Mouse (Mus musculus) heart, embryonic 12.5 days (tissue): Measurements from ENCODE around the gene Btbd9. TPM values are rescaled to one million over a fixed set of nuclear protein-coding genes. Genes with fewer than 3 reads are reported as not detected.

Experiments
- ATAC-seq: fragments of 200-750 bp; cut with Nextera tagmentation; 2 replicates; pipeline ENCODE4 v1.8.0; 2017; ENCODE audit warnings: moderate TSS enrichment, moderate library complexity; ENCODE audit not compliant: insufficient number of reproducible peaks, low FRiP score
- H3K27ac ChIP-seq: fragments of 300-500 bp; sonication (generic); 2 replicates; pipeline ENCODE4 v1.5.1; 2016; ENCODE audit warnings: mild to moderate bottlenecking, moderate library complexity; ENCODE audit not compliant: poor library complexity, severe bottlenecking
- H3K27me3 ChIP-seq: fragments of 300-500 bp; sonication (generic); replicated peaks from 2 replicates; pipeline ENCODE4 v1.6.1; 2016; ENCODE audit warnings: mild to moderate bottlenecking, moderate library complexity
- H3K36me3 ChIP-seq: fragments of 300-500 bp; sonication (generic); 2 replicates; pipeline ENCODE4 v1.6.1; 2016; ENCODE audit warnings: mild to moderate bottlenecking, moderate library complexity
- H3K4me1 ChIP-seq: fragments of 300-500 bp; sonication (generic); replicated peaks from 2 replicates; pipeline ENCODE4 v1.6.1; 2016; ENCODE audit warnings: mild to moderate bottlenecking
- H3K4me2 ChIP-seq: fragments of 300-500 bp; sonication (generic); 2 replicates; pipeline ENCODE4 v1.6.1; 2016; ENCODE audit warnings: mild to moderate bottlenecking, moderate library complexity
- H3K4me3 ChIP-seq: fragments of 300-500 bp; sonication (generic); 2 replicates; pipeline ENCODE4 v1.5.1; 2016; ENCODE audit warnings: mild to moderate bottlenecking
- H3K9ac ChIP-seq: fragments of 300-500 bp; sonication (generic); 2 replicates; pipeline ENCODE4 v1.6.1; 2016; ENCODE audit warnings: mild to moderate bottlenecking, moderate library complexity
- H3K9me3 ChIP-seq: fragments of 300-500 bp; sonication (generic); replicated peaks from 2 replicates; pipeline ENCODE4 v1.6.1; 2016; ENCODE audit warnings: mild to moderate bottlenecking, moderate library complexity
- WGBS: fragments of 180-500 bp; shearing (Covaris S2); methylation state at CpG from one replicate; pipeline ENCODE4 v1.1.7; 2016; 5-methylcytosine and 5-hydroxymethylcytosine counted together
- polyA plus RNA-seq: library from polyadenylated mRNA; unstranded; fragments of >200 nt; fragmentation: Nextera tagmentation; extraction: Ambion mirVana; gene quantifications from 2 replicates; pipeline ENCODE4 v1.2.1, GENCODE M21; 2016

The Btbd9 gene
- polyA plus RNA-seq, 1 experiment from 2014 or later, result 42.0 TPM

DNA sequence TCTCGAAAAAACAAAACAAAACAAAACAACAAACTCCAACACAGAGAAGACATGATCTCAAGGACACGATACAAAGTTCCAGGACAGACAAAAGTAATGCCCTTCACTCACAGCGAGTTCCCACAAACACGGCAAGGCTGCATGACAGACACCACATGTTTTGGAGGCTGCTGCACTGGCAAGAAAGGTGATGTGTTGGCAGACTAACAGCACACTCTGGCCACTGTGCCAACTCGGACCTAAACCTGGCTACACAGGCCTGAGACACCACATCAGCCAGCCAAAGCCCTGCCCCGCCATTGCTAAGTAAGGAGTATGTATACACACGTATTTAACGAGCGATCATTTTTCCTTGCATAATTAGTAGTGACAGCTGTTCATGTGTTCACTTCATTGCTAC, 123.9 kb downstream of the Btbd9 start:
- no peak overlapping the region for H3K4me2 ChIP-seq
- H3K36me3 ChIP-seq, result no peaks in the 10 kb centered on the region
- H3K27ac ChIP-seq, result no peak overlapping the region
- peaks cover 13% of the 10 kb centered on the region for H3K4me1 ChIP-seq
- no peaks in the 10 kb centered on the region for H3K9me3 ChIP-seq
- H3K4me3 ChIP-seq, result no peak overlapping the region
- whole genome bisulfite sequencing, result 92% methylated on average over 9 of the region's 9 CpGs
- H3K27me3 ChIP-seq, result no peaks in the 10 kb centered on the region
- ATAC-seq, result no peak
- H3K9ac ChIP-seq, result no peak overlapping the region

GRCm38 (mm10) chr17:30448562-30448961, 127.7 kb downstream of the Btbd9 start:
- Histone ChIP-seq H3K27me3 (no peaks in the 10 kb centered on the region), H3K4me3 (no peak overlapping the region), H3K9me3 (peaks cover 6% of the 10 kb centered on the region), H3K36me3 (peaks cover 10% of the 10 kb centered on the region), H3K4me2 (no peak overlapping the region), H3K4me1 (peaks cover 13% of the 10 kb centered on the region), H3K27ac (no peak overlapping the region), H3K9ac (no peak overlapping the region)
- 83% methylated on average over 5 of the region's 5 CpGs for WGBS
- no peak for ATAC-seq

- WGBS, result 51% methylated on average over 3 of the region's 3 CpGs
- no peak overlapping the region for H3K4me3 ChIP-seq
- H3K9me3 ChIP-seq, result peaks cover 6% of the 10 kb centered on the region
- no peak overlapping the region for H3K4me2 ChIP-seq
- H3K27me3 ChIP-seq, result no peaks in the 10 kb centered on the region
- H3K4me1 ChIP-seq, result peaks cover 25% of the 10 kb centered on the region
- peaks cover 10% of the 10 kb centered on the region for H3K36me3 ChIP-seq
- no peak overlapping the region for H3K27ac ChIP-seq
- ATAC-seq, result no peak
- H3K9ac ChIP-seq, result no peak overlapping the region
Observed at GRCm38 (mm10) chr17:30445805-30446441, 130.4 kb downstream of the Btbd9 start.

DNA sequence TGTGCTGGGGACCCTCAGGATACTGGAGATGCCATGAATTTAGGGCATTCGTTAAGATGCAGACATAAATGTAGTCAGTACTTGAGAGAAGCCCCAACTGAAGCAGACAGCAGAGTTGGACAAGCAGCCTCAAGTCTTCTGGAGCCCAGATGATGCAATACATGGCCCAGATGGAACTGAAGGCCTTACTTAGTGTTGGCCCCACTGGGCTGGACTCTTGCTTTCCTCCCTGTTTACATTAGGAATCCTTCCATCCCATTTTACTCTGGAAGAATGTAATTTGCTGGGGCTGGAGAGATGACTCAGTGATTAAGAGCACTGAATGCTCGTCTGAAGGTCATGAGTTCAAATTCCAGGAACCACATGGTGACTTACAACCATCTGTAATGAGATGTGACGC, 136.6 kb downstream of the Btbd9 start:
- Histone ChIP-seq H3K9ac (no peak overlapping the region), H3K9me3 (peaks cover 6% of the 10 kb centered on the region), H3K4me2 (no peak overlapping the region), H3K4me1 (peaks cover 46% of the 10 kb centered on the region), H3K36me3 (peaks cover 8% of the 10 kb centered on the region), H3K27me3 (no peaks in the 10 kb centered on the region), H3K27ac (no peak overlapping the region), H3K4me3 (no peak overlapping the region)
- 75% methylated on average over 3 of the region's 3 CpGs for WGBS
- no peak for ATAC-seq

- H3K4me2 ChIP-seq, result no peak overlapping the region
- ATAC-seq, result no peak
- no peak overlapping the region for H3K9ac ChIP-seq
- H3K36me3 ChIP-seq, result no peaks in the 10 kb centered on the region; the same call in 1 of the 2 replicates
- no peaks in the 10 kb centered on the region for H3K27me3 ChIP-seq
- H3K9me3 ChIP-seq, result no peaks in the 10 kb centered on the region
- H3K4me1 ChIP-seq, result peaks cover 47% of the 10 kb centered on the region
- 61% methylated on average over 4 of the region's 4 CpGs for WGBS
- no peak overlapping the region for H3K27ac ChIP-seq
- no peak overlapping the region for H3K4me3 ChIP-seq
Observed at GRCm38 (mm10) chr17:30438786-30439185, 137.5 kb downstream of the Btbd9 start.

DNA sequence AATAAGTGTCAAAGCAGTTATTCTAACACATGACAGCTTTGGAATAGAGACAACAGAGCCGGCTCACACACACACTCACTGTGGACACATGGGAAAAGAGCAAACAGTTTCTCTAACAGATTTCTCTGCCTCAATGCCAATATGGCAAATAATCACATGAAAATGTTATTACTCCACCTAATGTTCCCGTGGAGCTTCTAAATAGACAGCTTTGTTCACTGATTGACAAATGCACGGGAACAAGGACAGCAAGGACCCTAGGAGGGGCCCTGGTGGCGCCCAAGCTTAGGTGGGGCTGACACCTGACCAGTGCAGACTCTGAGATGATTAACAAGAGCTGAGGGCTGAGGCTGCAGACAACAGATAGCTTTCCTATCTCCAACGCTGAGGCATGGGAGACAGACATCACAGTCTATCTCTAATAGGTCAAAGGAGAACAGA, 140.2 kb downstream of the Btbd9 start:
- Histone ChIP-seq H3K36me3 (no peaks in the 10 kb centered on the region), H3K9me3 (no peaks in the 10 kb centered on the region), H3K27me3 (no peaks in the 10 kb centered on the region), H3K4me1 (peaks cover 34% of the 10 kb centered on the region), H3K4me2 (no peak overlapping the region), H3K27ac (no peak overlapping the region), H3K9ac (no peak overlapping the region), H3K4me3 (no peak overlapping the region)
- ATAC-seq, result no peak
- 53% methylated on average over 5 of the region's 5 CpGs for WGBS

DNA sequence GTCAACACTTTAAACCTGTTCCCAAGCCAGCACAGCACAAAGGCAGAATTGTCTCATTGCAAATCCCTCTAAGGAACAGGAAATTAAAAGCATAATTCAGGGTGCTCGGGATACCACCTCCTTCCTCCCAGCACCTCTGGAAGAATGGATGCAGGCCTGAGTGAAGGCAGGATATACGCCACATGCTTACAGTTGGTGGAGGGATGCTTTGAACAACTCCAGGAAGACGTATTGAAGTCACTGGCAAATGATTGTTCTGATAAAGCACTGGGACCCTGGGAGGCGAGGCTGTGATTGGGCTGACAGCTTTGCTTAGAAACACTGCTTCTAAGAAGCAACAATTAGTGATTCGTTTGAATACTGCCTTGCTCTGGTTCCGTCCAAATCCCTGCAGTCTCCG, 140.8 kb downstream of the Btbd9 start:
- Histone ChIP-seq H3K4me3 (no peak overlapping the region), H3K36me3 (no peaks in the 10 kb centered on the region), H3K4me2 (no peak overlapping the region), H3K9ac (no peak overlapping the region), H3K27ac (no peak overlapping the region), H3K27me3 (no peaks in the 10 kb centered on the region), H3K9me3 (no peaks in the 10 kb centered on the region), H3K4me1 (peaks cover 38% of the 10 kb centered on the region)
- ATAC-seq, result no peak
- 54% methylated on average over 7 of the region's 7 CpGs for WGBS

DNA sequence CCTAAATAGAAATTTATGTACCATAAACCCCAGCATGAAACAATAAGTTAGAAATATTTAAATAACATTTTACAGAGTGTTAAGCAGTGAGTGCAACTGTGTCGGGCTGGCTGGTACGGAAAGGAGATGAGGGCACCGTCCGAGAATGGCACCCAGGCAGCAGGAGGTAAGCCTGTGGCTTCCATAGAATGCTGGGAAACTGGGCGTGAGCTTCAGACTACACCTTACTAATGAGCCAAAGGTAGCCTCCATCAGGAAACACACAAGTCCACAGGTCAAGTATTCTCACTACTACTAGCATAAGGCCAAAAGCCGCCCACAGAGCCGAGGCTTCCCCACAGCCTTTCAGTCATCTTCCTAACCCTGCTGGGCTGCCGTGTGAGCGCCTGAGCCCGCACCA, 144.2 kb downstream of the Btbd9 start:
- H3K4me2 ChIP-seq, result no peak overlapping the region
- 92% methylated on average over 10 of the region's 10 CpGs for WGBS
- H3K9ac ChIP-seq, result no peak overlapping the region
- no peak overlapping the region for H3K4me3 ChIP-seq
- no peaks in the 10 kb centered on the region for H3K36me3 ChIP-seq
- no peak for ATAC-seq
- H3K27ac ChIP-seq, result no peak overlapping the region
- peaks cover 25% of the 10 kb centered on the region for H3K4me1 ChIP-seq
- no peaks in the 10 kb centered on the region for H3K27me3 ChIP-seq
- no peaks in the 10 kb centered on the region for H3K9me3 ChIP-seq

DNA sequence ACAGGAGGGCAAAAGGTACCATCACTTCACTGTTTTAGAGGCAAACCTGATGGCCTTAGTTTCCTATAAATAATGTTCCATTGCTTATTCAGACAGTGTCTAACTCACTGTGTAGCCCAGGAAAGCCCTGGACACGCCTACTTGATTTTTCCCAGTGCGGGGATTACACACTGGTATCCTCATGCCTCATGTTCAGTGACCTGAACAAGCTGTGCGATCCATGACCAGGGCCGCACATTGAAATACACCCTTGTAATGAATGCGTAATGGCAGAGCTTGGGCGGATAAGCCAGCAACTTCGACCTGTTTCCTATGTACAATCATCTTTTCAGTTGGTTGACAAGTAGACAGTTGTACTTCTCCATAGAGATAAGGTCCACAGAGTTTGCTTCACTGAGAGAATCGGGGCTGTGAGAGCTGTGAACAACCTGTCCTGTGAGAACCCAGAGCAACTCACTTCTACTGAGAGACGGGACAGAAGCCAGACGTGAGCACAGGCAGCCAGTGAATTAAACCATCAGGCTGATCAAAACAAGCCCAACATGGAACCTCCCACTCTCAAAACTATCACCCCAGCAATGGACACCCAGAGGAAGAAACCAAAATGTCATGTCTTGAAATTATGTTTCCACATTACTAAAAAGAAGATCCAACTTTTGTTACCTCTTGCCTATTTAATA, 145.2 kb downstream of the Btbd9 start:
- H3K9ac ChIP-seq, result no peak overlapping the region

GRCm38 (mm10) chr17:30428661-30429060, 147.6 kb downstream of the Btbd9 start:
- Histone ChIP-seq H3K36me3 (no peaks in the 10 kb centered on the region), H3K4me3 (no peak overlapping the region), H3K4me1 (peaks cover 10% of the 10 kb centered on the region), H3K27me3 (no peaks in the 10 kb centered on the region), H3K4me2 (no peak overlapping the region), H3K27ac (no peak overlapping the region), H3K9ac (no peak overlapping the region), H3K9me3 (no peaks in the 10 kb centered on the region)
- WGBS, result 92% methylated on average over 9 of the region's 9 CpGs
- ATAC-seq, result no peak

More for the DNA sequence above, 145.2 kb downstream of the Btbd9 start:
- ATAC-seq, result no peak
- peaks cover 19% of the 10 kb centered on the region for H3K4me1 ChIP-seq
- H3K9me3 ChIP-seq, result no peaks in the 10 kb centered on the region
- no peak overlapping the region for H3K27ac ChIP-seq
- no peaks in the 10 kb centered on the region for H3K27me3 ChIP-seq
- WGBS, result 70% methylated on average over 10 of the region's 10 CpGs
- H3K4me3 ChIP-seq, result no peak overlapping the region
- H3K36me3 ChIP-seq, result no peaks in the 10 kb centered on the region
- H3K4me2 ChIP-seq, result no peak overlapping the region

DNA sequence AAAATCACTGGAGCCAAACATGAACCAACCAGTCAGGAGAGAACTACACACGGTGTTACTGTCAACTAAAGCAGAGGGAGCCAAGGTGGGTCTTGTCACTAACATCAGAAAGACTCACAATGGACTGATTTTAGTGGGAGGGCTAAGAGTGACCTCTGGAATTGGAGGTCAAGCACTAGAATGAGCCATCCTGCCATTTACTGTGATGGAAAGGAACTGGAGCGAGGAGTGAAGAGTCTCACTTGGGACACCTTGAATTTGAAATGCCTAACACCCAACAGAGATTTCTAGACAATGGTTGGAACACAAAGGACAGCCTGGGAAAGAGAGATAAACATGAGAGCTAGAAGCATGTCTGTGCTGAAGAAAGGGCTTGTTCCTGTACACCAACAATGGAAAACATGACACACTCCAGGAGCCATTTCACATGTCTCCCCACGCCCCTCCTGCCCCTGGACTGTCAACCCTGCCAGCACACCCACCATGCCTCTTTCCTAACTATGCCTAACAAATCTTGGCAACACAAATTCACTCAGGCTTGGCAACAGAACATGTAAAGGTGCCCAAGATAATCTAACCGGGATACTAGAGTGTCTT, 152.9 kb downstream of the Btbd9 start:
- Histone ChIP-seq H3K4me3 (no peak overlapping the region), H3K4me2 (no peak overlapping the region), H3K27ac (peak overlapping the region; percentile 68), H3K4me1 (peaks cover 21% of the 10 kb centered on the region), H3K36me3 (no peaks in the 10 kb centered on the region), H3K9ac (0 out of 2 replicates have a peak overlapping the region, but pooled peaks have one; percentile 16), H3K9me3 (no peaks in the 10 kb centered on the region), H3K27me3 (no peaks in the 10 kb centered on the region)
- 48% methylated on average over 4 of the region's 4 CpGs for WGBS
- ATAC-seq, result no peak
